8 mouse cellular contexts compared by ENCODE assay signal in the genomic region with DNA sequence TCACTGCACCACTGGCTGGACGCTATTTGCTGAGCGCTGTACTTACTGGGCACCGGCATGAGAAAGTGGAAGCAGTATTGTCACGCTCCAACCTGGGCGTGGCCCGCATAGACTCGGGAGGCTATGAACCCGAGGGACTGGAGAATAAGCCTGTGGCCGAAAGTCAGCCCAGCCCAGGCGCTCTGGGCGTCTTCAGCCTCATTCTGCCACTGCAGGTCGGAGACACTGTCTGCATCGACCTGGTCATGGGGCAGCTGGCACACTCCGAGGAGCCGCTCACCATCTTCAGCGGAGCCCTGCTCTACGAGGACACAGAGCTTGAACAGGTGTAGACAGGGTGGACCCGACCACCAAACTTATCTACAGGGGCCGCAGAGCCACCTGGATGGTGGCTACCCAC. TPM values are rescaled to one million over a fixed set of nuclear protein-coding genes. Genes with fewer than 3 reads are reported as not detected.
DNase-seq lines count a peak whose midpoint lies in the region; ATAC-seq and TF ChIP-seq lines count a peak whose summit lies in the region.

No protein-coding gene starts in this region.

- WGBS in heart, adult 2 months: 68% methylated on average over 19 of the region's 19 CpGs
- WGBS in heart, embryonic 10.5 days: 65% methylated on average over 19 of the region's 19 CpGs
- WGBS in neural tube, embryonic 12.5 days: 58% methylated on average over 19 of the region's 19 CpGs

- H3K4me1 ChIP-seq in heart, adult 2 months (ENCODE audit: control insufficient read depth, insufficient read depth, low read length): peaks cover 7% of the 10 kb centered on the region
- H3K4me1 ChIP-seq in heart, embryonic 10.5 days: peaks cover 67% of the 10 kb centered on the region
- peaks cover 17% of the 10 kb centered on the region for H3K4me1 ChIP-seq in neural tube, embryonic 12.5 days

- TF ChIP-seq POLR2A in heart, adult 2 months (IDR thresholded peaks at IDR 0.05; ENCODE audit: insufficient read depth, low read depth, low read length): no peak

- H3K4me3 ChIP-seq in heart, adult 2 months: no peak overlapping the region
- H3K4me3 ChIP-seq in heart, embryonic 10.5 days: peak overlapping the region; percentile 67
- no peak overlapping the region for H3K4me3 ChIP-seq in neural tube, embryonic 12.5 days

- peak overlapping the region; percentile 82 for H3K4me2 ChIP-seq in neural tube, embryonic 12.5 days (replicated peaks)

- peak; percentile 56 for DNase-seq in heart, adult 2 months
- DNase-seq in heart, postnatal 25 days (ENCODE audit: low spot score): no peak
- no peak for DNase-seq in heart, embryonic 10.5 days (ENCODE audit: low spot score)
- DNase-seq in kidney, postnatal 36 days: peak; percentile 57 to 64
- no peak for DNase-seq in thymus, postnatal 25 days
- DNase-seq in gastrocnemius, postnatal 14 days: no peak
- DNase-seq in ovary, adult 18-20 months (ENCODE audit: low spot score): no peak

- H3K9me3 ChIP-seq in heart, embryonic 10.5 days: no peaks in the 10 kb centered on the region
- no peaks in the 10 kb centered on the region for H3K9me3 ChIP-seq in neural tube, embryonic 12.5 days

- intact Hi-C loops in heart, adult 2 months (cut with DNase I): loop anchor here (5.0 kb wide), 2 partner anchors 42 to 127 kb away; a partner anchor contains a TSS
- intact Hi-C loops in heart, postnatal 25 days (cut with DNase I): loop anchor here (5.0 kb wide), 1 partner anchor 108 kb away; a partner anchor contains a TSS
- intact Hi-C loops in gastrocnemius, postnatal 14 days (cut with DNase I; ENCODE audit: low total_unique reads): no loop called here

- H3K9ac ChIP-seq in heart, adult 2 months (ENCODE audit: low read depth, low read length): no peak overlapping the region
- H3K9ac ChIP-seq in neural tube, embryonic 12.5 days: no peak overlapping the region

- no peaks in the 10 kb centered on the region for H3K36me3 ChIP-seq in heart, adult 2 months (ENCODE audit: control insufficient read depth, insufficient read depth, low read length)
- peaks cover 42% of the 10 kb centered on the region for H3K36me3 ChIP-seq in heart, embryonic 10.5 days
- H3K36me3 ChIP-seq in neural tube, embryonic 12.5 days: peaks cover 5% of the 10 kb centered on the region; the same call in 1 of the 2 replicates

- no peak for TF ChIP-seq EP300 in heart, adult 2 months (IDR thresholded peaks at IDR 0.05; ENCODE audit: insufficient read depth, low read depth, low read length)

- 0 out of 2 replicates have a peak, but pooled peaks have one; percentile 4 for ATAC-seq in neural tube, embryonic 12.5 days (ENCODE audit: low FRiP score, low read depth)

- no peaks in the 10 kb centered on the region for H3K79me2 ChIP-seq in heart, adult 2 months (replicated peaks; ENCODE audit: control insufficient read depth, insufficient read depth, low read length)

- H3K27ac ChIP-seq in heart, adult 2 months: peak overlapping the region; percentile 84
- 0 out of 2 replicates have a peak overlapping the region, but pooled peaks have one; percentile 88 for H3K27ac ChIP-seq in heart, embryonic 10.5 days
- H3K27ac ChIP-seq in neural tube, embryonic 12.5 days: no peak overlapping the region

- TF ChIP-seq CTCF in heart, adult 2 months (IDR thresholded peaks at IDR 0.05): no peak

- H3K27me3 ChIP-seq in heart, adult 2 months (ENCODE audit: control insufficient read depth, insufficient read depth, low read length): no peaks in the 10 kb centered on the region
- H3K27me3 ChIP-seq in heart, embryonic 10.5 days (ENCODE audit: insufficient read depth, poor library complexity, severe bottlenecking): peaks cover 8% of the 10 kb centered on the region; the same call in 1 of the 2 replicates
- no peaks in the 10 kb centered on the region for H3K27me3 ChIP-seq in neural tube, embryonic 12.5 days (replicated peaks)

RNA-seq across cellular contexts. Expression of a gene that starts 0.6 kb away (rescaled TPM):
- total RNA-seq in heart, adult 2 months (2021): 10 to 100 TPM; 22.6 to 29.6 TPM
- 31.8 and 40.9 TPM in 2 replicates for polyA plus RNA-seq in heart, adult 2 months (2012; rRNA removed)
- 10 to 100 TPM; 21.1 to 22.6 TPM for total RNA-seq in heart, postnatal 25 days (2021)
- polyA plus RNA-seq in heart, embryonic 10.5 days (2016; fragmentation: Nextera tagmentation; extraction: Ambion mirVana): 10.5 and 14.5 TPM in 2 replicates
- 6.7 and 8.6 TPM in 2 replicates for polyA plus RNA-seq in neural tube, embryonic 12.5 days (2016; fragmentation: Nextera tagmentation; extraction: Ambion mirVana)
- 10 to 100 TPM; 31.4 to 32.7 TPM for total RNA-seq in gastrocnemius, postnatal 14 days (2021)

RNA-seq across cellular contexts. Expression of a gene that starts 7.4 kb away (rescaled TPM):
- total RNA-seq in heart, adult 2 months (2021): 10 to 100 TPM; 21.2 to 21.3 TPM
- 30.6 and 31.3 TPM in 2 replicates for polyA plus RNA-seq in heart, adult 2 months (2012; rRNA removed)
- 10 to 100 TPM; 27.6 to 29.7 TPM for total RNA-seq in heart, postnatal 25 days (2021)
- polyA plus RNA-seq in heart, embryonic 10.5 days (2016; fragmentation: Nextera tagmentation; extraction: Ambion mirVana): 166 and 172 TPM in 2 replicates
- polyA plus RNA-seq in neural tube, embryonic 12.5 days (2016; fragmentation: Nextera tagmentation; extraction: Ambion mirVana): 63.7 and 75.3 TPM in 2 replicates
- 10 to 100 TPM; 25.7 to 31.3 TPM for total RNA-seq in gastrocnemius, postnatal 14 days (2021)

RNA-seq across cellular contexts. Expression of a gene that starts 13.0 kb away (rescaled TPM):
- 100 to 1,000 TPM; 160 to 161 TPM for total RNA-seq in heart, adult 2 months (2021)
- 191 and 208 TPM in 2 replicates for polyA plus RNA-seq in heart, adult 2 months (2012; rRNA removed)
- total RNA-seq in heart, postnatal 25 days (2021): 100 to 1,000 TPM; 142 to 150 TPM
- polyA plus RNA-seq in heart, embryonic 10.5 days (2016; fragmentation: Nextera tagmentation; extraction: Ambion mirVana): 432 and 455 TPM in 2 replicates
- 294 and 304 TPM in 2 replicates for polyA plus RNA-seq in neural tube, embryonic 12.5 days (2016; fragmentation: Nextera tagmentation; extraction: Ambion mirVana)
- total RNA-seq in gastrocnemius, postnatal 14 days (2021): 100 to 1,000 TPM; 119 to 134 TPM

RNA-seq across cellular contexts. Expression of a gene that starts 24.8 kb away (rescaled TPM):
- total RNA-seq in heart, adult 2 months (2021): under 1 TPM; 0.30 to 0.73 TPM
- 1.2 and 2.0 TPM in 2 replicates for polyA plus RNA-seq in heart, adult 2 months (2012; rRNA removed)
- under 1 TPM; 0.39 to 0.53 TPM for total RNA-seq in heart, postnatal 25 days (2021)
- 5.5 and 6.0 TPM in 2 replicates for polyA plus RNA-seq in heart, embryonic 10.5 days (2016; fragmentation: Nextera tagmentation; extraction: Ambion mirVana)
- polyA plus RNA-seq in neural tube, embryonic 12.5 days (2016; fragmentation: Nextera tagmentation; extraction: Ambion mirVana): 15.9 and 17.7 TPM in 2 replicates
- 1 to 10 TPM; 4.5 to 7.7 TPM for total RNA-seq in gastrocnemius, postnatal 14 days (2021)

RNA-seq across cellular contexts. Expression of a gene that starts 32.1 kb away (rescaled TPM):
- 1 to 10 TPM; 4.3 to 4.8 TPM for total RNA-seq in heart, adult 2 months (2021)
- 7.8 and 8.7 TPM in 2 replicates for polyA plus RNA-seq in heart, adult 2 months (2012; rRNA removed)
- 1 to 10 TPM; 5.9 to 6.8 TPM for total RNA-seq in heart, postnatal 25 days (2021)
- 12.3 and 17.4 TPM in 2 replicates for polyA plus RNA-seq in heart, embryonic 10.5 days (2016; fragmentation: Nextera tagmentation; extraction: Ambion mirVana)
- 27.5 and 29.0 TPM in 2 replicates for polyA plus RNA-seq in neural tube, embryonic 12.5 days (2016; fragmentation: Nextera tagmentation; extraction: Ambion mirVana)
- 1 to 10 TPM; 1.8 to 2.6 TPM for total RNA-seq in gastrocnemius, postnatal 14 days (2021)

Comparison
In these comparisons a context has a peak if more than half of its experiments do, and no peak if none do; other contexts are left out.
1. DNase-seq: peak in heart, adult 2 months (2 of 2) and kidney, postnatal 36 days (2 of 2); none in heart, postnatal 25 days (single experiment), heart, embryonic 10.5 days (single experiment), thymus, postnatal 25 days (single experiment), gastrocnemius, postnatal 14 days (single experiment) and ovary, adult 18-20 months (single experiment).